Mouse (Mus musculus) forebrain, embryonic 11.5 days (tissue): ENCODE results near the gene Nras. TPM values are rescaled to one million over a fixed set of nuclear protein-coding genes. Genes with fewer than 3 reads are reported as not detected.
A peak's percentile ranks its signal among the peaks of the same experiment; 100 is the strongest.

Source experiments
- ATAC-seq: fragments of 200-750 bp; cut with Nextera tagmentation; replicated peaks from 2 replicates; pipeline ENCODE4 v1.8.0; 2017; ENCODE audit warnings: moderate TSS enrichment; ENCODE audit not compliant: low FRiP score
- DNase-seq: peaks from one replicate; pipeline ENCODE4 v3.0.0-alpha.2; 2017; ENCODE audit warnings: low spot score
- H3K27ac ChIP-seq: fragments of 300-500 bp; sonication (generic); 2 replicates; pipeline ENCODE4 v1.5.1; 2014; ENCODE audit warnings: low read depth, low read length
- H3K27me3 ChIP-seq: fragments of 300-500 bp; sonication (generic); 2 replicates; pipeline ENCODE4 v1.6.1; 2014; ENCODE audit warnings: mild to moderate bottlenecking, low read length, mixed read lengths; ENCODE audit not compliant: control insufficient read depth, insufficient read depth
- H3K36me3 ChIP-seq: fragments of 300-500 bp; sonication (generic); 2 replicates; pipeline ENCODE4 v1.6.1; 2014; ENCODE audit warnings: mild to moderate bottlenecking, low read length, moderate library complexity, mixed read lengths; ENCODE audit not compliant: control insufficient read depth, insufficient read depth
- H3K4me1 ChIP-seq: fragments of 300-500 bp; sonication (generic); replicated peaks from 2 replicates; pipeline ENCODE4 v1.6.1; 2014; ENCODE audit warnings: low read length, mixed read lengths; ENCODE audit not compliant: control insufficient read depth, insufficient read depth
- H3K4me2 ChIP-seq: fragments of 300-500 bp; sonication (generic); 2 replicates; pipeline ENCODE4 v1.6.1; 2014; ENCODE audit warnings: low read depth, mild to moderate bottlenecking, low read length, moderate library complexity, mixed read lengths; ENCODE audit not compliant: severe bottlenecking
- H3K4me3 ChIP-seq: fragments of 300-500 bp; sonication (generic); 2 replicates; pipeline ENCODE4 v1.5.1; 2014; ENCODE audit warnings: low read depth, low read length
- H3K9ac ChIP-seq: fragments of 300-500 bp; sonication (generic); 2 replicates; pipeline ENCODE4 v1.6.1; 2014; ENCODE audit warnings: low read length
- H3K9me3 ChIP-seq: fragments of 300-500 bp; sonication (generic); 2 replicates; pipeline ENCODE4 v1.6.1; 2016; ENCODE audit warnings: low read length, mixed read lengths; ENCODE audit not compliant: control insufficient read depth
- WGBS: fragments of 180-500 bp; shearing (Covaris S2); extraction: QIAGEN DNeasy Blood & Tissue Kit; methylation state at CpG from one replicate; pipeline ENCODE4 v1.1.7; 2014; 5-methylcytosine and 5-hydroxymethylcytosine counted together
- polyA plus RNA-seq: library from polyadenylated mRNA; unstranded; fragments of >200 nt; fragmentation: Nextera tagmentation; extraction: Ambion mirVana; gene quantifications from 2 replicates; pipeline ENCODE4 v1.2.1, GENCODE M21; 2014

Nras gene
- polyA plus RNA-seq, 1 experiment from 2014 or later: 169 TPM

- Histone ChIP-seq H3K4me1 (no peaks in the 10 kb centered on the region; the same call in 1 of the 2 replicates), H3K4me3 (no peak overlapping the region), H3K4me2 (no peak overlapping the region), H3K36me3 (peaks cover 11% of the 10 kb centered on the region), H3K9ac (no peak overlapping the region), H3K27ac (no peak overlapping the region), H3K9me3 (no peaks in the 10 kb centered on the region), H3K27me3 (no peaks in the 10 kb centered on the region)
- no peak for ATAC-seq
- WGBS: 94% methylated on average over 5 of the region's 5 CpGs
- no peak for DNase-seq
Measured at GRCm38 (mm10) chr3:103056016-103056595, 2.0 kb upstream of the Nras start.

DNA sequence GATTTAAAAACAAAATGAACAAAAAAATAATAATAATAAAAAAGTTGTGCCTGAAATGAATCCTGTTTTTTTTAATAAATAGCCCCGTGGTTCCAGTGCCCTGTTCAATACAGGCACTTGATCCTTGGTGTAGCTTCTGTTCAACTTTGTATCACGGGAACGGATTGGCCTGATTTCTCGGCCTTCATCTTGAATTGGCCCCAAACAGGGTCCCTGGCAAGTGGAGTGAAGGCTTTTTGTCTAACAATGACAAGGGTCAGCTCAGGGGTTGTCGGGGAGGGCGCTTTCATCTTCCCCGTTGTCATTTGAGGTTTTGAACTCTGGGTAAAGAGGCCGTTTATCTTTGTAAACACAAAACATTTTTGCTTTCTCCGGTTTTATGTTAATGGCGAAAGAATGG, 333 bp upstream of the Nras start:
- Histone ChIP-seq H3K9ac (no peak overlapping the region), H3K36me3 (peaks cover 14% of the 10 kb centered on the region), H3K9me3 (no peaks in the 10 kb centered on the region), H3K27me3 (no peaks in the 10 kb centered on the region), H3K4me1 (no peaks in the 10 kb centered on the region; the same call in 1 of the 2 replicates), H3K4me3 (peak overlapping the region; percentile 74), H3K4me2 (peak overlapping the region; percentile 77), H3K27ac (peak overlapping the region; percentile 37; the same call in 1 of the 2 replicates)
- DNase-seq: no peak
- peak; percentile 69 for ATAC-seq
- WGBS: 3% methylated on average over 10 of the region's 10 CpGs

DNA sequence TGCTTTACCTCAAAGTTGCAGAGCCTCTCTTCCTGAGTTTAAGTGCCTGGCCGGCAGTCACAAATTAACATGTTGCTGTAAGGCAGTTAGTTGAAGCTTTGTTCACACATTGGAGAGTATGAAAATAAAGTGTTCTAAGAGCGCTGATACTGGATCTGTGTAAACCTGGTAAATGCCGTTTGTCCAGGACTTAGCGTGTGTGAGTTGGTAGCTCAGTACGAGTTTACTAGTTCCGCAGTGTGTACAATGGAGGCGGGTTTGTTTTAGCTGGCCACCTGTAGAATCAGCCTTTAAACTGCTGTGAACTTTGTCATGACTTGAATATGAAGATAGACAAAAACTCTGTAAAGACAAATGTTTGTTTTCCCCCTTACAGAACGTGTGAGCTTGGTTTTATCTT, 8.8 kb downstream of the Nras start:
- Histone ChIP-seq H3K4me1 (no peaks in the 10 kb centered on the region), H3K9me3 (no peaks in the 10 kb centered on the region), H3K9ac (no peak overlapping the region), H3K27me3 (no peaks in the 10 kb centered on the region), H3K36me3 (peaks cover 28% of the 10 kb centered on the region; the same call in 1 of the 2 replicates), H3K4me2 (no peak overlapping the region), H3K27ac (no peak overlapping the region), H3K4me3 (no peak overlapping the region)
- 96% methylated on average over 8 of the region's 8 CpGs for WGBS
- ATAC-seq: no peak
- no peak for DNase-seq

DNA sequence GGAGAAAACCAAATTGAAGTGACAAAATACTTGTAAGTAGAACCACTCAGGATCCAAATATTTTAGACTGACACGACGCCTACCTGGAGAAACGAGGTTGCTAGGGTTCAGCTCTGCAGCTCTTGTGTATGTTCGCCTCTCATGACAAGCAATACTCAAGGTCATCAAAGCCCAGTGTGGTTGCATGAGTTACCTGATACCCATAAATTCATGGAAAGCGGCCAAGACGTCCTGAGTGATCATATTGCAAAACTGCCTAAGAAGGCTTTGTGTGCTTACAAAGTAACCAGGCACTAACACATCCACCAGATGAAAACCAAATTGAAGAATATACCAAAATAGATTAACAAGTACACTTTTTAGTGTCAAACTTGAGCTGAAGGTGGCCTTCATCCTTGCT, 10.9 kb downstream of the Nras start:
- ATAC-seq: no peak
- no peak overlapping the region for H3K4me2 ChIP-seq
- H3K36me3 ChIP-seq: peaks cover 13% of the 10 kb centered on the region; the same call in 1 of the 2 replicates
- no peak overlapping the region for H3K27ac ChIP-seq
- DNase-seq: no peak
- no peak overlapping the region for H3K9ac ChIP-seq
- WGBS: 92% methylated on average over 6 of the region's 6 CpGs
- no peak overlapping the region for H3K4me3 ChIP-seq
- H3K27me3 ChIP-seq: no peaks in the 10 kb centered on the region
- H3K9me3 ChIP-seq: no peaks in the 10 kb centered on the region
- no peaks in the 10 kb centered on the region for H3K4me1 ChIP-seq

DNA sequence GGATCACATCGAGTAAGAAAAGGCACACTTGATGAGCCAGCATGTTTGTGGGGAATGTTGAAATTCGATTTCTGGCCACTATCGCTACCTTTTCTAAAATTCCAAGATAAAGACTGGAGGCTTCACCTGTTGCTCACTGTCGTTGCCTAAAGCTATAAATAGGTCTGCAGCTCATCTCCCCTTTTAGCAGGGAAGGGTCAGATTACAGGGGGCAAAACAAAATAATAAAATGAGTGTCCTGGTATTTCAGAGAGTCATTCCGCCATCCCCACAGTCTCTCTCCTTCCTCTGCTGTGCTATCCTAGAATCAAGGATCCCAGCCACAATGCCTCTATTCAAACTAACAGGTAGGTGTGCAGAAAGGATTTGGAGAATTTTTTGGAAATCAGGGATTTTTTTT, 15.7 kb downstream of the Nras start, which contains the start of gene Ampd1:
TSS of gene Ampd1 (plus strand) at position 244 of the 400 bp plus-strand sequence.
- Histone ChIP-seq H3K9ac (no peak within 1 kb of the TSS), H3K27ac (no peak within 1 kb of the TSS), H3K4me2 (no peak within 1 kb of the TSS), H3K4me3 (no peak within 1 kb of the TSS), H3K36me3 (peaks cover 1% of the 10 kb centered on the region; the same call in 1 of the 2 replicates), H3K9me3 (no peaks in the 10 kb centered on the region), H3K4me1 (no peaks in the 10 kb centered on the region), H3K27me3 (no peaks in the 10 kb centered on the region)
- ATAC-seq: no peak
- WGBS: 78% methylated on average over 5 of the region's 5 CpGs
- DNase-seq: no peak

DNA sequence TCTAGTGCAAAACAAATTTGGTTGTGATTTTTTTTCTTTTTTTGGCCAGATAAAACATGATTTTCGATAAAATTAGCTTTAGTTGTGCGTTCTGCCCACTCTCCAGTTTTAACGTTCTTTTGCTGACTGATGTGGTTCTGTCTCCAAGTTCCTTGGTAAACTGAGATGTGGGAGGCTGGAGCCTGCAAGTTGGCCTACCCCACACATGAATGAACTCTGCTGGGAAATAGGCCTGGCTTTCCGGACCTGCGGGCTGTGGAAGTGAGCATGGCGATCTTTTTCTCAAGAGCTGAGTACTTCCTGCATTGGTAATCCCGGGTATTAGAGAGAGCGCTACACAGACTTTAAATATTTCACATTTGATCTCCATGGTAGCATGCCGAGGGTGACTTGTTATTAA, 17.8 kb downstream of the Nras start:
- Histone ChIP-seq H3K27ac (no peak overlapping the region), H3K4me1 (no peaks in the 10 kb centered on the region), H3K4me2 (no peak overlapping the region), H3K36me3 (no peaks in the 10 kb centered on the region), H3K9me3 (no peaks in the 10 kb centered on the region), H3K9ac (no peak overlapping the region), H3K4me3 (no peak overlapping the region), H3K27me3 (no peaks in the 10 kb centered on the region)
- 90% methylated on average over 9 of the region's 9 CpGs for WGBS
- no peak for ATAC-seq
- DNase-seq: no peak

GRCm38 (mm10) chr3:103076476-103076875, 18.4 kb downstream of the Nras start:
- no peaks in the 10 kb centered on the region for H3K4me1 ChIP-seq
- no peak overlapping the region for H3K9ac ChIP-seq
- H3K27me3 ChIP-seq: no peaks in the 10 kb centered on the region
- H3K9me3 ChIP-seq: no peaks in the 10 kb centered on the region
- 93% methylated on average over 9 of the region's 9 CpGs for WGBS
- ATAC-seq: no peak
- H3K4me3 ChIP-seq: no peak overlapping the region
- H3K36me3 ChIP-seq: no peaks in the 10 kb centered on the region
- no peak overlapping the region for H3K4me2 ChIP-seq
- H3K27ac ChIP-seq: no peak overlapping the region
- DNase-seq: no peak

GRCm38 (mm10) chr3:103079301-103079700, 21.2 kb downstream of the Nras start:
- H3K27ac ChIP-seq: no peak overlapping the region
- no peaks in the 10 kb centered on the region for H3K36me3 ChIP-seq
- no peaks in the 10 kb centered on the region for H3K4me1 ChIP-seq
- no peak for ATAC-seq
- no peak overlapping the region for H3K4me2 ChIP-seq
- H3K27me3 ChIP-seq: no peaks in the 10 kb centered on the region
- no peak overlapping the region for H3K9ac ChIP-seq
- no peaks in the 10 kb centered on the region for H3K9me3 ChIP-seq
- no peak overlapping the region for H3K4me3 ChIP-seq
- 90% methylated on average over 9 of the region's 9 CpGs for WGBS
- DNase-seq: no peak

DNA sequence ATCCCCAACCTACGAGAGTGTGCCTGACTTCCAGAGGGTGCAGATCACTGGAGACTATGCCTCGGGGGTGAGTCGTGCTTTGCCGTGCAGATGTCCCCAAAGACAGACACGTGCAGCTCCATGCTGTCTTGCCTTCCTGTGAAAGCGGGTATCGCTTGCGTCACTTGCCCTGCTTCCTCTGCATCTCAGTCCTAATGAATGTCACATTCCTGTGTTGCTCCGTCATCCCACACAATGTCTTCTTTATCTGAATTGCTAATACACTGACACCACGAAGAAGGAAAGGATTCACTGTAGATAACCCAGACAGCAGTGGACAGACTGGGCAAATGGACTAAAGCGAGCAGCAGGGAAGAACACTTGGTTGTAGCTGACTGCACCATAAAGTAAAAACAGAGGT, 23.0 kb downstream of the Nras start:
- H3K27me3 ChIP-seq: no peaks in the 10 kb centered on the region
- H3K4me3 ChIP-seq: no peak overlapping the region
- H3K36me3 ChIP-seq: no peaks in the 10 kb centered on the region
- no peak overlapping the region for H3K9ac ChIP-seq
- no peak overlapping the region for H3K4me2 ChIP-seq
- H3K27ac ChIP-seq: no peak overlapping the region
- H3K4me1 ChIP-seq: no peaks in the 10 kb centered on the region
- DNase-seq (no peak), ATAC-seq (no peak)
- WGBS: 73% methylated on average over 11 of the region's 11 CpGs
- H3K9me3 ChIP-seq: no peaks in the 10 kb centered on the region
